Mouse (Mus musculus) neural tube, embryonic 10.5 days (tissue): ENCODE results near the gene Cryl1.

Experiments
- DNase-seq: peaks from one replicate; pipeline ENCODE4 v3.0.0-alpha.2; 2017; ENCODE audit warnings: low spot score; ENCODE audit errors: extremely low spot score

The Cryl1 gene

GRCm38 (mm10) chr14:57234711-57235110, 163.6 kb downstream of the Cryl1 start:
- DNase-seq: no peak

GRCm38 (mm10) chr14:57230264-57231015, 167.9 kb downstream of the Cryl1 start:
- DNase-seq: no peak
